Mouse (Mus musculus): ENCODE measurements at regions not wholly inside any gene's neighbourhood (a gene's known extent, or its start where the extent isn't known, plus 50 kb on each side); places are given as distances from the start of the nearest gene placed in this dataset.

- TF ChIP-seq EP300 (IDR thresholded peaks at IDR 0.05; ENCODE audit: low read depth): no peak
- TF ChIP-seq CTCF (IDR thresholded peaks at IDR 0.05; ENCODE audit: low read depth): no peak
Measured at GRCm38 (mm10) chr4:153714995-153715645, 232.5 kb upstream of the Ajap1 start.

All from liver, postnatal 0 days (tissue).